Mouse (Mus musculus) neural tube, embryonic 12.5 days (tissue): ENCODE results near the gene Lztr1. TPM values are rescaled to one million over a fixed set of nuclear protein-coding genes. Genes with fewer than 3 reads are reported as not detected.

Source experiments
- ATAC-seq: fragments of 200-750 bp; cut with Nextera tagmentation; 2 replicates; pipeline ENCODE4 v1.8.0; 2017; ENCODE audit warnings: low read depth, mild to moderate bottlenecking, moderate TSS enrichment, moderate library complexity; ENCODE audit not compliant: low FRiP score
- H3K27ac ChIP-seq: fragments of 300-500 bp; sonication (generic); 2 replicates; pipeline ENCODE4 v1.5.1; 2016
- H3K27me3 ChIP-seq: fragments of 300-500 bp; sonication (generic); replicated peaks from 2 replicates; pipeline ENCODE4 v1.6.1; 2016; ENCODE audit warnings: mild to moderate bottlenecking
- H3K36me3 ChIP-seq: fragments of 300-500 bp; sonication (generic); 2 replicates; pipeline ENCODE4 v1.6.1; 2016; ENCODE audit warnings: mild to moderate bottlenecking
- H3K4me1 ChIP-seq: fragments of 300-500 bp; sonication (generic); 2 replicates; pipeline ENCODE4 v1.6.1; 2016
- H3K4me2 ChIP-seq: fragments of 300-500 bp; sonication (generic); replicated peaks from 2 replicates; pipeline ENCODE4 v1.6.1; 2016; ENCODE audit warnings: mild to moderate bottlenecking
- H3K4me3 ChIP-seq: fragments of 300-500 bp; sonication (generic); 2 replicates; pipeline ENCODE4 v1.5.1; 2016
- H3K9ac ChIP-seq: fragments of 300-500 bp; sonication (generic); 2 replicates; pipeline ENCODE4 v1.6.1; 2016; ENCODE audit warnings: mild to moderate bottlenecking
- H3K9me3 ChIP-seq: fragments of 300-500 bp; sonication (generic); 2 replicates; pipeline ENCODE4 v1.6.1; 2016; ENCODE audit warnings: mild to moderate bottlenecking
- WGBS: fragments of 180-500 bp; shearing (Covaris S2); methylation state at CpG from one replicate; pipeline ENCODE4 v1.1.7; 2016; 5-methylcytosine and 5-hydroxymethylcytosine counted together
- polyA plus RNA-seq: library from polyadenylated mRNA; unstranded; fragments of >200 nt; fragmentation: Nextera tagmentation; extraction: Ambion mirVana; gene quantifications from 2 replicates; pipeline ENCODE4 v1.2.1, GENCODE M21; 2016

The Lztr1 gene
- 116 and 135 TPM in 2 replicates for polyA plus RNA-seq

- peak; percentile 98 for ATAC-seq
- Histone ChIP-seq H3K9me3 (no peaks in the 10 kb centered on the region), H3K4me3 (peak within 1 kb of the TSS; percentile 72), H3K9ac (peak within 1 kb of the TSS; percentile 66), H3K27ac (peak within 1 kb of the TSS; percentile 26; the same call in 1 of the 2 replicates), H3K36me3 (peaks cover 29% of the 10 kb centered on the region), H3K27me3 (no peaks in the 10 kb centered on the region), H3K4me2 (peak within 1 kb of the TSS; percentile 71), H3K4me1 (peaks cover 15% of the 10 kb centered on the region)
- under 1% methylated on average over 50 of the region's 50 CpGs for WGBS
Measured at GRCm38 (mm10) chr16:17508546-17509239, at the start of gene Lztr1. Lztr1 (plus strand) TSS chr16:17508688.

DNA sequence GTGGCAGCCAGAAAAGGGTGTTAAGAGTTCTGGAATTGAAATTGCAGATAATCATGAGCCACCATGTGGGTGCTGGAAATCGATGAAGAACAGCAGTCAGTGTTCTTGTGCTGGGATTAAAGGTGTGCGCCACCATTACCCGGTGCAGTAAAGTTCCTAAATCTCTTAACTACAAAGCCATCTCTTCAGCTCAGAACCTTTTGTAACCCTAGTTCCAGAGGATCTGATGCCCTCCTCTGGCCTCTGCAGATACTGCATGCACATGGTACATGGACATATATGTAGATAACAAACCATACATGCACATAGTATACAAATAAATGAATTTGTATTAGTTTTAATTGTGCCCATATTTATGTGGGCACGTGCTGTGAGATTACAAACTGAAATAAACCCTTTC, 48.2 kb upstream of the Lztr1 start:
- Histone ChIP-seq H3K4me2 (no peak overlapping the region), H3K36me3 (peaks cover 33% of the 10 kb centered on the region), H3K9me3 (no peaks in the 10 kb centered on the region), H3K9ac (no peak overlapping the region), H3K27me3 (no peaks in the 10 kb centered on the region), H3K27ac (no peak overlapping the region), H3K4me1 (peaks cover under 1% of the 10 kb centered on the region), H3K4me3 (no peak overlapping the region)
- no peak for ATAC-seq
- WGBS: 92% methylated on average over 4 of the region's 4 CpGs

DNA sequence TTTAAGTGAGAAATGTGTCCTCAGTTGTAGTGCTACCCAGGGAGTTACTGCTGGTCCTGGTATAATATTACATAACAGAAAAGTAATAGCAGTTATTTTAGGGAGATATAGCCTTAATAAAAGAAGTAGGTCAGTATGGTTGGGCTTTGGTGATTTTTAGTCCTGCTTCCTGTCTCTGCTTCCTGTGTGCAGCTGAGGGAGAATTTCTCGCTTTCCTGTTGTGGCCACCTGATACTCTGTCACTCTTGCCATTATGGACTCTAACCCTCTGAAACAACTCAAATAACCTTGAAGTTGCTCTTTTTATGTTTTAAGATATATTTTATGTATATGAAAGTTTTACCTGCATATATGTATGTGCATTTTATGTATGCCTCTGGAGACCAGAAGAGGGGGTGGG, 46.9 kb upstream of the Lztr1 start:
- 94% methylated on average over 1 of the region's 1 CpGs for WGBS
- H3K4me2 ChIP-seq: no peak overlapping the region
- no peak for ATAC-seq
- H3K9me3 ChIP-seq: no peaks in the 10 kb centered on the region
- no peak overlapping the region for H3K27ac ChIP-seq
- no peaks in the 10 kb centered on the region for H3K27me3 ChIP-seq
- H3K9ac ChIP-seq: no peak overlapping the region
- H3K36me3 ChIP-seq: peaks cover 23% of the 10 kb centered on the region
- no peaks in the 10 kb centered on the region for H3K4me1 ChIP-seq
- H3K4me3 ChIP-seq: no peak overlapping the region

GRCm38 (mm10) chr16:17463184-17463583, 45.3 kb upstream of the Lztr1 start:
- Histone ChIP-seq H3K27ac (no peak overlapping the region), H3K36me3 (peaks cover 7% of the 10 kb centered on the region), H3K9ac (no peak overlapping the region), H3K9me3 (no peaks in the 10 kb centered on the region), H3K27me3 (no peaks in the 10 kb centered on the region), H3K4me2 (no peak overlapping the region), H3K4me3 (no peak overlapping the region), H3K4me1 (no peaks in the 10 kb centered on the region)
- no peak for ATAC-seq
- WGBS: 92% methylated on average over 2 of the region's 2 CpGs

DNA sequence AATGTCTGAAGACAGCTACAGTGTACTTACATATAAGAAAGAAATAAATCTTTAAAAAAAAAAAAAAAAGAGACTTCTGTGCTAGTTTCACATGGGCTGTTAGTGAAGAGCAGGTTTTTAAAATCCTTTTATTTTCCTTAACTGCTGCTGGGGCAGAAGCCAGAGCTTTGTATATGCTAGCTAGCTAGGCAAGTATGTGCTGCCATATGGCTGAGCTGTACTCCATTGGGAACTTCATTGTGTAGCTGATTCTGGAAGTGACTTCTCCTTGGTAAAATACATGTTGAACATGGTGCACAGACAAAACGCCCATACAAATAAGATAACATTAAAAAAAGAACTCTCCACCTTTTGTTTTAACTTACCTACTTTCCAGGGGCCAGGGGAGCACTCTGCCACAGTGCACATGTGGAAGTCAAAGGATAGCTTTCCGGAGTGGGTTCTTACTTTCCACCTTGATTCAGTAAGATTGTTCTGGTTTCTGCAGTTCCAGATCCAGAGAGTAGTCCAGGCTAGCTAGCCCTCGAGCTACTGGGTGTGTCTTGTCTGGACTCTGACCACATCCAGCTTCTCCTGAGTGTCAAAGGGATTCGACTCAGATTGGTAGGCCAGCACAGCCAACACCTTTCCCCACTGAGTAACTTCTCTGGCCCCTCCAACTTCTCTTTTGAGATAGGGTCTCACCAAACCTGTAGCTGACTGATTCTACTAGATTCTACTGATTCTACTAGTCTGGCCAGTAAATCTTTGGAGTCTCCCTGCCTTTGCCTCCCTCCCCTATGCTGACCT, 41.4 kb upstream of the Lztr1 start:
- Histone ChIP-seq H3K9ac (no peak overlapping the region), H3K27ac (no peak overlapping the region), H3K9me3 (no peaks in the 10 kb centered on the region), H3K36me3 (peaks cover 19% of the 10 kb centered on the region), H3K4me3 (no peak overlapping the region), H3K27me3 (no peaks in the 10 kb centered on the region), H3K4me2 (no peak overlapping the region), H3K4me1 (no peaks in the 10 kb centered on the region)
- no peak for ATAC-seq
- 93% methylated on average over 4 of the region's 4 CpGs for WGBS

GRCm38 (mm10) chr16:17472498-17472897, 36.0 kb upstream of the Lztr1 start:
- Histone ChIP-seq H3K4me3 (no peak overlapping the region), H3K9ac (no peak overlapping the region), H3K36me3 (peaks cover 26% of the 10 kb centered on the region), H3K9me3 (no peaks in the 10 kb centered on the region), H3K4me1 (no peaks in the 10 kb centered on the region), H3K27me3 (no peaks in the 10 kb centered on the region), H3K27ac (no peak overlapping the region), H3K4me2 (no peak overlapping the region)
- no peak for ATAC-seq
- WGBS: 89% methylated on average over 6 of the region's 6 CpGs

GRCm38 (mm10) chr16:17474091-17474490, 34.4 kb upstream of the Lztr1 start:
- Histone ChIP-seq H3K9me3 (no peaks in the 10 kb centered on the region), H3K36me3 (peaks cover 22% of the 10 kb centered on the region), H3K9ac (no peak overlapping the region), H3K27ac (no peak overlapping the region), H3K4me3 (no peak overlapping the region), H3K4me1 (no peaks in the 10 kb centered on the region), H3K4me2 (no peak overlapping the region), H3K27me3 (no peaks in the 10 kb centered on the region)
- no peak for ATAC-seq

DNA sequence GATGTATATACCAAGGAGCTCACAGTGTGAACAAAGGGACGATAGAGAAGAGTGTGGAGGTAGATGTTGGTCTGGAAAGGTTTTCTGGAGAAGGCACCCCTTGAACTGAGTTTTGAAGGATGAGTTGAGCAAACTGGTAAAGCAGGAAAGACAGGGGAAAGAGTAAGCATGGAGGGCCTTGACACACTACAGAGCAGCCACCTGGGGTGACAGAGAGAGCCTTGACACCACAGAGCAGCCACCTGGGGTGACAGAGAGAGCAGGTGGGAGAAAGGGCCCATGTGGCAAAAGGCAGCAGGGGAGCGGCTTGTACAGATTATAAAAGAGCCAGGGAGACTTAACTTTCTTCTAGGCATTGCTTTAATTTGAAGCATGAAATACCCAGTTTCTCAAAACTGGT, 33.7 kb upstream of the Lztr1 start:
- Histone ChIP-seq H3K4me1 (no peaks in the 10 kb centered on the region), H3K4me3 (no peak overlapping the region), H3K27ac (no peak overlapping the region), H3K9ac (no peak overlapping the region), H3K9me3 (no peaks in the 10 kb centered on the region), H3K27me3 (no peaks in the 10 kb centered on the region), H3K36me3 (peaks cover 16% of the 10 kb centered on the region; the same call in 1 of the 2 replicates), H3K4me2 (no peak overlapping the region)
- no peak for ATAC-seq
- WGBS: 88% methylated on average over 2 of the region's 2 CpGs

DNA sequence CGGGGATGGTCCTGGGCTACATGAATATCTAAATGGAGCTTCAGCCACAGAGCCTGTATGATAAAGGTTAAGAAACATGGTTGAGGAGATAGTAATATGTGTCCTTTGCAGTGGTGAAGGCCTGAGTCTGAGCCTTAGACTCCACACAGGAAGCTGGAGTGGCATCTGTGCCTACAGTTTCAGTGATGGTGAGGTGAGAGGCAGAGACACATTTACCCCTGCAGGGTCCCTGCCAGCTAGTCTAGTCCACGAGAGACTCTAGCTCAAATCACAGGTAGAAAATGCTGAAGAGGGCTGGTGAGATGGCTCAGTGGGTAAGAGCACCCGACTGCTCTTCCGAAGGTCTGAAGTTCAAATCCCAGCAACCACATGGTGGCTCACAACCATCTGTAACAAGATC, 33.2 kb upstream of the Lztr1 start:
- no peak for ATAC-seq
- 90% methylated on average over 4 of the region's 4 CpGs for WGBS

GRCm38 (mm10) chr16:17478331-17478943, 30.1 kb upstream of the Lztr1 start:
- H3K4me2 ChIP-seq: no peak overlapping the region
- no peaks in the 10 kb centered on the region for H3K4me1 ChIP-seq
- peaks cover 8% of the 10 kb centered on the region; the same call in 1 of the 2 replicates for H3K36me3 ChIP-seq
- H3K27me3 ChIP-seq: no peaks in the 10 kb centered on the region
- no peak overlapping the region for H3K9ac ChIP-seq
- H3K27ac ChIP-seq: no peak overlapping the region
- 88% methylated on average over 4 of the region's 4 CpGs for WGBS
- no peak overlapping the region for H3K4me3 ChIP-seq
- no peak for ATAC-seq
- no peaks in the 10 kb centered on the region for H3K9me3 ChIP-seq

More for the DNA sequence above, 33.2 kb upstream of the Lztr1 start:
- H3K4me2 ChIP-seq: no peak overlapping the region
- no peak overlapping the region for H3K4me3 ChIP-seq
- no peak overlapping the region for H3K9ac ChIP-seq
- no peaks in the 10 kb centered on the region for H3K4me1 ChIP-seq
- H3K9me3 ChIP-seq: no peaks in the 10 kb centered on the region
- H3K27me3 ChIP-seq: no peaks in the 10 kb centered on the region
- no peak overlapping the region for H3K27ac ChIP-seq
- peaks cover 10% of the 10 kb centered on the region; the same call in 1 of the 2 replicates for H3K36me3 ChIP-seq

- ATAC-seq: no peak
- Histone ChIP-seq H3K9me3 (no peaks in the 10 kb centered on the region), H3K36me3 (peaks cover 32% of the 10 kb centered on the region), H3K4me3 (no peak overlapping the region), H3K27me3 (no peaks in the 10 kb centered on the region), H3K27ac (no peak overlapping the region), H3K4me1 (peaks cover 3% of the 10 kb centered on the region; the same call in 1 of the 2 replicates), H3K4me2 (no peak overlapping the region), H3K9ac (no peak overlapping the region)
- 99% methylated on average over 2 of the region's 2 CpGs for WGBS
Measured at GRCm38 (mm10) chr16:17481465-17481864, 27.0 kb upstream of the Lztr1 start.

DNA sequence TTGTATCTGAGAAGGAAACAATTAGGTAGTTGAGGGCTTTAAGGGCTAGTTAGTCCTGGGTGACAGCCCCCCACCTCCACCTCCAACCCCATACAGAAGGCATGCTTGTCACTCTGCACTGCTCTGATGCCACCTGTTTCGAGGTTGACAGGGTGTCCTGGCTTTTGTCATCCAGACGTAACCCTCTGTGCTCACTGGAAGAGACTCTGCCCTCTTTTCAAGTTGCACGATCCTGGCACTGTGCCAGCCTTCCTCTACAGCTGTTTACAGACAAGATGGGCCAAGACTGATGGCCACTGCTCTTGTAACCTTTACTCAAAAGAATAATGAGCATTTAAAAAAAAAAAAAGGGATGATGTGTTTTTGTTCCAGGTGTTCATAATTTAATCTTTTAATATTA, 22.0 kb upstream of the Lztr1 start:
- Histone ChIP-seq H3K4me2 (no peak overlapping the region), H3K9ac (no peak overlapping the region), H3K4me1 (peaks cover 14% of the 10 kb centered on the region; the same call in 1 of the 2 replicates), H3K9me3 (no peaks in the 10 kb centered on the region), H3K27me3 (peaks cover 20% of the 10 kb centered on the region), H3K36me3 (peaks cover 37% of the 10 kb centered on the region), H3K4me3 (no peak overlapping the region), H3K27ac (no peak overlapping the region)
- no peak for ATAC-seq
- WGBS: 58% methylated on average over 3 of the region's 3 CpGs
